Mouse (Mus musculus) G1E (cell line): Measurements from ENCODE around the gene Prkca.

ENCODE experiments used
- CTCF ChIP-seq: IDR thresholded peaks from 2 replicates; pipeline ENCODE4 v1.5.1; 2012; ENCODE audit warnings: low read depth, low read length, inconsistent platforms, mixed read lengths
- GATA1 ChIP-seq: IDR thresholded peaks from 2 replicates; pipeline ENCODE4 v1.6.1; 2012; ENCODE audit warnings: borderline replicate concordance, low read length, inconsistent platforms, mixed read lengths
- GATA2 ChIP-seq: IDR thresholded peaks from 2 replicates; pipeline ENCODE4 v1.6.1; 2012; ENCODE audit warnings: low read depth, low read length, inconsistent platforms, borderline replicate concordance
- POLR2AphosphoS5 ChIP-seq: IDR thresholded peaks from 2 replicates; pipeline ENCODE4 v1.6.1; 2012; ENCODE audit warnings: low read depth, low read length, inconsistent platforms; ENCODE audit not compliant: insufficient replicate concordance
- TAL1 ChIP-seq: conservative IDR thresholded peaks from 2 replicates; pipeline ENCODE4 v1.6.1; 2012; ENCODE audit warnings: low read depth, low read length, inconsistent platforms, mixed read lengths

DNA sequence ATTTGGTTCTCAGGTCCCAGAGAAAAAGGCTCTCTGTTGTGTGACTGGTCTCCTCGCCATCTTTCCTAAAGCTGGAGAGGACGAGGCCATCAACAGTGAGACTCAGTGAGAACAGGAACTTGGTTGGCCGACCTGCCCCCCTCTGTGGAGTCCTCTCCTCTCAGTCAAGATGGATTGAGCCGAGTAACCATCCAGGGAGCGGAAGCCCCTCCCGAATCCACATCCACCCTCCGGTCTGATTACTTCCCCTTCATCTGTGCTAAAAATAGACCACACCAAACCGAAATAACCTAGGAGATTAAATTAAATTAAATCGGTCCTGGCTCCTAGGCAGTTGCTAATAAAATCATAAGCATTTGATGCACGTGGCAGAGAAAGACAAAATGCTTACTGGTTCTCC, 311.2 kb downstream of the Prkca start:
- no peak for TF ChIP-seq CTCF
- TF ChIP-seq TAL1, result no peak
- TF ChIP-seq POLR2AphosphoS5, result no peak
- no peak for TF ChIP-seq GATA1
- no peak for TF ChIP-seq GATA2
